Mouse (Mus musculus) hindbrain, embryonic 16.5 days (tissue): ENCODE results near the gene Rnf13. TPM values are rescaled to one million over a fixed set of nuclear protein-coding genes. Genes with fewer than 3 reads are reported as not detected.

Experiments used
- ATAC-seq: fragments of 200-750 bp; cut with Nextera tagmentation; 2 replicates; pipeline ENCODE4 v1.8.0; 2017; ENCODE audit warnings: moderate TSS enrichment, moderate library complexity
- H3K27ac ChIP-seq: fragments of 300-500 bp; sonication (generic); 2 replicates; pipeline ENCODE4 v1.5.1; 2014; ENCODE audit warnings: low read depth, mild to moderate bottlenecking, control low read depth, low read length, moderate library complexity
- H3K27me3 ChIP-seq: fragments of 300-500 bp; sonication (generic); replicated peaks from 2 replicates; pipeline ENCODE4 v1.6.1; 2014; ENCODE audit warnings: low read length; ENCODE audit not compliant: control insufficient read depth, insufficient read depth
- H3K36me3 ChIP-seq: fragments of 300-500 bp; sonication (generic); 2 replicates; pipeline ENCODE4 v1.6.1; 2014; ENCODE audit warnings: mild to moderate bottlenecking, low read length, moderate library complexity, mixed read lengths; ENCODE audit not compliant: control insufficient read depth, insufficient read depth
- H3K4me1 ChIP-seq: fragments of 300-500 bp; sonication (generic); 2 replicates; pipeline ENCODE4 v1.6.1; 2014; ENCODE audit warnings: low read depth, low read length; ENCODE audit not compliant: control insufficient read depth, insufficient read depth
- H3K4me2 ChIP-seq: fragments of 300-500 bp; sonication (generic); 2 replicates; pipeline ENCODE4 v1.6.1; 2014; ENCODE audit warnings: mild to moderate bottlenecking, low read length, control low read depth, moderate library complexity
- H3K4me3 ChIP-seq: fragments of 300-500 bp; sonication (generic); 2 replicates; pipeline ENCODE4 v1.5.1; 2014; ENCODE audit warnings: mild to moderate bottlenecking, low read length, control low read depth, moderate library complexity
- H3K9ac ChIP-seq: fragments of 300-500 bp; sonication (generic); 2 replicates; pipeline ENCODE4 v1.6.1; 2014; ENCODE audit warnings: low read depth, mild to moderate bottlenecking, control low read depth, low read length, moderate library complexity
- H3K9me3 ChIP-seq: fragments of 300-500 bp; sonication (generic); 2 replicates; pipeline ENCODE4 v1.6.1; 2014; ENCODE audit warnings: mild to moderate bottlenecking, low read length, moderate library complexity; ENCODE audit not compliant: control insufficient read depth
- WGBS: fragments of 180-500 bp; shearing (Covaris S2); extraction: QIAGEN DNeasy Blood & Tissue Kit; methylation state at CpG from one replicate; pipeline ENCODE4 v1.1.7; 2014; 5-methylcytosine and 5-hydroxymethylcytosine counted together
- polyA plus RNA-seq: library from polyadenylated mRNA; unstranded; fragments of >200 nt; fragmentation: Nextera tagmentation; extraction: Ambion mirVana; gene quantifications from 2 replicates; pipeline ENCODE4 v1.2.1, GENCODE M21; 2015

Rnf13 gene
- polyA plus RNA-seq: 84.5 and 94.8 TPM in 2 replicates

- Histone ChIP-seq H3K27ac (peak within 1 kb of the TSS; percentile 83), H3K9me3 (no peaks in the 10 kb centered on the region), H3K27me3 (no peaks in the 10 kb centered on the region), H3K4me1 (peaks cover 13% of the 10 kb centered on the region), H3K4me3 (peak within 1 kb of the TSS; percentile 91), H3K9ac (peak within 1 kb of the TSS; percentile 86), H3K36me3 (no peaks in the 10 kb centered on the region), H3K4me2 (peak within 1 kb of the TSS; percentile 85)
- WGBS: under 1% methylated on average over 58 of the region's 59 CpGs
- ATAC-seq: peak; percentile 100
Measured at GRCm38 (mm10) chr3:57735511-57736370, at the start of gene Rnf13. Rnf13 (plus strand) TSS chr3:57736062.

DNA sequence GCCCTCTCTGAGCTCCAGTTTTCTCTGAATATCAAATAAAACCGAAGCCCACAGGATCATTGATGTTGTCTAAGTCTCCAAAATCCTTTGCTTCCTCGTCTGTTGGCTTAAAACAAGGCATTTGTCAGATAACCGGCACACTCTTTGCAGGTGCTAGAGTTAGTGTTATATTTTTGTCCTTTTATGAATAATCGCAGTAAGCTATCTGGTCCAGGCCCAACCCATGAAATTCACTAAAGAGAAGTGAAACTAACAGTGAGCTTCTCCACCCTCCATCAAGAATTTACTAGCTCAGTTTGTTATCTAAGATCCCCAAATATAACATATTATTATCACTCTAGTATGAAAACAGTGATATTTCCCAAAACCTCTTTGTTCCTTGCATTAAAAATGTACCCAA, 44.1 kb upstream of the Rnf13 start:
- no peaks in the 10 kb centered on the region for H3K36me3 ChIP-seq
- no peaks in the 10 kb centered on the region for H3K27me3 ChIP-seq
- no peak overlapping the region for H3K27ac ChIP-seq
- no peak overlapping the region for H3K4me3 ChIP-seq
- ATAC-seq: no peak
- no peaks in the 10 kb centered on the region for H3K4me1 ChIP-seq
- no peak overlapping the region for H3K9ac ChIP-seq
- WGBS: 91% methylated on average over 4 of the region's 4 CpGs
- no peaks in the 10 kb centered on the region for H3K9me3 ChIP-seq
- H3K4me2 ChIP-seq: no peak overlapping the region

DNA sequence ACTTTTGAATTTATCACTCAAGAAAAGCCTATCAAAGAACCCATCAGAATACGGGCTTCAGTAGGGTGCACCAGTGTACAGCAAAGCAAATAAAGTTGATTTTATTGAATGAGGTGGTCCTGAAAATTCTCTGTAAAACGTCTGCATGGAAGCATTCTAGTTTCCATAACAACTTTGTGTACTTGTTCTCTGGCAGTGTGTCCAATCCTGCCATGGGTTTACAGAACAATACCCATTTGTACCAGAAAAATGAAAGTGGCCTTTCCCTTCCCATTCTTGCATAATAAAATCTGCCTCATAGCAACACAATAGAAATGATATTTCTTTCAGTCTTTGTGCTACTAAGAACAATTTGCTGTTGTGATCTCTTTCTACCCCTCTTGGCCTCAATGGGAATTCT, 43.1 kb upstream of the Rnf13 start, which contains the start of gene Ankub1:
Gene Ankub1, minus strand, starts transcription at position 81 of the 400 bp plus-strand sequence.
- no peak for ATAC-seq
- H3K36me3 ChIP-seq: no peaks in the 10 kb centered on the region
- WGBS: 36% methylated on average over 2 of the region's 2 CpGs
- H3K9me3 ChIP-seq: no peaks in the 10 kb centered on the region
- H3K4me2 ChIP-seq: no peak within 1 kb of the TSS
- no peaks in the 10 kb centered on the region for H3K4me1 ChIP-seq
- H3K9ac ChIP-seq: no peak within 1 kb of the TSS
- no peak within 1 kb of the TSS for H3K27ac ChIP-seq
- no peaks in the 10 kb centered on the region for H3K27me3 ChIP-seq
- H3K4me3 ChIP-seq: no peak within 1 kb of the TSS

DNA sequence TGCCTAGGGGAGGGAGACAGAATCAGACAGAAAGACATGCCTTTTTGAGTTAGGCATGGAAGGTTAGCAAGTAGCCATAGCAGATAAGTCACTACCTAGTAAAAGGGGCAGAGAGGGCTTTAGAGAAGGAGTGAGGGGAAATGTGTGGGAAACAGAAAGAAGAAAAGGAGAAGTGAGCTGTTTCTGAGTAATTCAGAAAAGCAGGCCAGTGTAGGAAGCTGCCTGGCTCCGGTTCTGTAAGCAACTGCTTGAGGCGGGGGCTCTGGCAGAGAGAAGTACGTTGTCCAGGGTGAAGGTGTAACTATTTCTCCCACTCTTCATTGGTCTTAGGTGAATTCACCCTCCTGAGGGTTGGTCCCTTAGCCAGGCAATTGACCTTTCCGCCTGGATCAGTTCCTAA, 39.6 kb upstream of the Rnf13 start:
- ATAC-seq: no peak
- Histone ChIP-seq H3K4me3 (no peak overlapping the region), H3K36me3 (no peaks in the 10 kb centered on the region), H3K27ac (no peak overlapping the region), H3K4me1 (no peaks in the 10 kb centered on the region), H3K4me2 (no peak overlapping the region), H3K9ac (no peak overlapping the region), H3K9me3 (no peaks in the 10 kb centered on the region), H3K27me3 (no peaks in the 10 kb centered on the region)
- 91% methylated on average over 4 of the region's 4 CpGs for WGBS

DNA sequence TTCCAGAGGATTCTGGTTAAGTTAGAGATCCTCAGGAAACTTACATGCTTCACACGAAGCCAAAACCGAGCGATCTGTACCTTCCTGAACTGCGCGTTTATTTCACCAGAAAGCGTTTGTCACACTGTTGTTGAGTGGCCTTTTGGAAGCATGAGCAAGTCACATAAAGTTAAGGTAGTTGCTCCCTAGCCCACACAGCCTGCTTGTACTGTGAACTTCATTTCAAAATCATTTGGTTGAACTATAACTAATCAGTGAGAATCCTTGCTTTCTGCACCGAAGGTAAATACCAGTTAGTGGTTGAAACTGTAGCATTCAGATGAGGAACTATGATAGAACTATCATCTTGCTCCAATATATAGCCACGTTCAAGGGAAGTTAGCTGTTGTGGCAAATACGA, 39.1 kb upstream of the Rnf13 start:
- Histone ChIP-seq H3K4me2 (no peak overlapping the region), H3K9ac (no peak overlapping the region), H3K9me3 (no peaks in the 10 kb centered on the region), H3K4me3 (no peak overlapping the region), H3K27me3 (no peaks in the 10 kb centered on the region), H3K4me1 (no peaks in the 10 kb centered on the region), H3K27ac (no peak overlapping the region), H3K36me3 (no peaks in the 10 kb centered on the region)
- ATAC-seq: no peak
- 93% methylated on average over 9 of the region's 9 CpGs for WGBS

DNA sequence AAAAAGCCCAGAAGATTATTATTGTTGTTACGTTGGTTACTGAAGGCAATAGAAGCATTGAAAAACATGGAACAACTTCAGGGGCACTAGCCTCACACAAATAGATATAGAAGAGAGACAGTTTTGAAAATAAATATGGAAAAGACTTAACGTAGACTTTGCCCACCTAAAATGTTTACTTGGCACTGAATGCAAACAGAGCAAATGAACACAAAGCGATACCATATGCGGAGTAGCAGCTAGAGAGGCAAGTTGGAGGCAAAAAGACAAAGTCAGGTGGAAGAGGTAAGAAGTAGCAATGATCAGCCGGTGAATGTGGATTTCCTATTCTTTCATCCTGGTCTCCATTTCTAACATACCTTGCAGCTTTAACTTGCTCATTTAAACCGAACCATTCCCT, 21.7 kb upstream of the Rnf13 start:
- Histone ChIP-seq H3K9ac (no peak overlapping the region), H3K4me3 (no peak overlapping the region), H3K27ac (no peak overlapping the region), H3K4me2 (no peak overlapping the region), H3K9me3 (no peaks in the 10 kb centered on the region), H3K36me3 (no peaks in the 10 kb centered on the region), H3K27me3 (no peaks in the 10 kb centered on the region), H3K4me1 (no peaks in the 10 kb centered on the region)
- WGBS: 92% methylated on average over 6 of the region's 6 CpGs
- no peak for ATAC-seq

- Histone ChIP-seq H3K27ac (no peak overlapping the region), H3K27me3 (no peaks in the 10 kb centered on the region), H3K9ac (no peak overlapping the region), H3K36me3 (no peaks in the 10 kb centered on the region), H3K4me1 (peaks cover 11% of the 10 kb centered on the region), H3K4me2 (no peak overlapping the region), H3K9me3 (no peaks in the 10 kb centered on the region), H3K4me3 (no peak overlapping the region)
- WGBS: 77% methylated on average over 5 of the region's 5 CpGs
- ATAC-seq: no peak
Measured at GRCm38 (mm10) chr3:57732206-57732915, 3.5 kb upstream of the Rnf13 start.

DNA sequence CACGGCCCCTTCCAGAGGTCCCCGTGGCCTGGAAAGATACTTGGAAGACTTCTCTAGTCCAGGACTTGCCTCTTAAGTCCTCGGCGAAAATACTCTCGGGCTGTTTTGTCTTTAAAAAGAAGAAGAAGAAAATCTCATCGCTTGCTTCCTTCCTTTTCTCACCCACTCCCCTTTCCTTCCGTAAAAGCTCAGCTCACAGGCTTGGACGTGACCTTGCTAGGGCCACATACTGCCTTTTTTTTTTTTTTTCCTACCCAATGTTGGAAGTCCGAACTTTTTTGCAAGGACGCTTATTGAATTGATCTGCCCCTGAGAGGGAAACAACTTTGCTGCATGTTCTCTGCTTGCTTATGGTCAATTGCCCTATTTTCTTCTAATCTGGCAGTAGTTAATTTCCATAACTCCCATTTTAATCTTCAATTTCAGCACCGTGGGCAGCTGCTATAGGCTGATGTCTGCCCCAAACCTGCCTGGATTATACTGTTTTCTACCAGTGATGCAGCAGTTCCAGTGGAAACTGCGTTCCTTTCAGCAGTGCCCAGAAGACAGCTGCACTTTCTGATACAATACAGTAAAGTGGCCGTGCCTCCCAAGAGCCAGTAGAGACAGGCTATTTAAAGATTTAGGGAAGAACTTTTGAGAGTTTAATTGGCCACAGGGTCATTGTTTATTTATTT, 695 bp downstream of the Rnf13 start:
- peaks cover 13% of the 10 kb centered on the region for H3K4me1 ChIP-seq
- no peaks in the 10 kb centered on the region for H3K36me3 ChIP-seq
- peak overlapping the region; percentile 86 for H3K9ac ChIP-seq
- peak overlapping the region; percentile 85 for H3K4me2 ChIP-seq
- H3K27me3 ChIP-seq: no peaks in the 10 kb centered on the region
- H3K4me3 ChIP-seq: peak overlapping the region; percentile 91
- no peak for ATAC-seq
- WGBS: under 1% methylated on average over 13 of the region's 13 CpGs
- no peaks in the 10 kb centered on the region for H3K9me3 ChIP-seq
- H3K27ac ChIP-seq: peak overlapping the region; percentile 83

GRCm38 (mm10) chr3:57739830-57740229, 4.0 kb downstream of the Rnf13 start:
- H3K9ac ChIP-seq: no peak overlapping the region
- H3K27ac ChIP-seq: no peak overlapping the region
- H3K4me1 ChIP-seq: peaks cover 12% of the 10 kb centered on the region
- H3K27me3 ChIP-seq: no peaks in the 10 kb centered on the region
- WGBS: 88% methylated on average over 1 of the region's 1 CpGs
- H3K4me3 ChIP-seq: no peak overlapping the region
- no peaks in the 10 kb centered on the region for H3K9me3 ChIP-seq
- no peak for ATAC-seq
- H3K36me3 ChIP-seq: no peaks in the 10 kb centered on the region
- no peak overlapping the region for H3K4me2 ChIP-seq
